Mouse (Mus musculus) thymus, adult 18-20 months (tissue): ENCODE measurements around the gene Stx2.

Experiments used
- DNase-seq, 2 experiments: peaks; one replicate each; pipeline ENCODE4 v3.0.0; 2022; ENCODE audit warnings: mixed read lengths in 2 of 2

Gene Stx2

DNA sequence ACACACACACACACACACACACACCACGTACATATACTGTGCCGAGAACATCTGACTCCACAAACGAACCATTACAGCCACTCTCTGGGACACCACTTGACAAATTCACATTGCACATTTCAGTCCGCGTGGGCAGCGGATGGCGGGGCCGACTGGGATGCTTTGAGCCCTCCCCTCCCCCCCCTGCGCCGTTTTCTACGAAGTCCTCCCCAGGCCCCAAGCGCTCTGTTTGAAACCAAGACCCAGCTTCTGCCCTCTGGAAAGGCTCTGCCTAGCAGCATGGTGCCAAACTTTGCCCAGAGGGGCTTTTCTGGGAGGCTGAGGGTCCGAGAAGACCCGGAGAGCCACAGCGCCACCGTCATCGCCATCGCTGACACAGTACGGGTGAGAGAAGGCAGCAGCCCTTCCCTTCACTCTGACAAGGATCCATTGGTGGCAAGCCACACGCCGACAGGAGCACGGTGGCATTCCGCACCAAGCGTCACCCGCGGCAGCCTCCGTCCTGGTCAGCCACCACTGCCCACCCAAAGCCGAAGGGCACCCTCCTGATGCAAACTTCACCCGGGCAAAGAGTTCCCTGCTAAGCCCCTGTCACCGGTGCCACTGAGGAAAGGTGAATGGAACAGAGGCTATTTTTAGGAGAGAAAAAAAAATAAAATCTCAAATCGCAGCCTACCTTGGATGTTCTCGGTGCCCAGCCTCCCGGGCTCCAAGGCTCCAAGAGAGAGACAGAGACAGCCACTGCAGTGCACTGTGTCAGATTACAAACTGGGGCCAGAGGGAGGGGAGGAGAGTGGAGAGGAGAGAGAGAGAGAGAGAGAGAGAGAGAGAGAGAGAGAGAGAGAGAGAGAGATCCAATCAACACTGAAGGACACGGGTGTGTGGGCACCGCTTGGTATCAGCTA, 55.8 kb downstream of the Stx2 start:
- DNase-seq: no peak

DNA sequence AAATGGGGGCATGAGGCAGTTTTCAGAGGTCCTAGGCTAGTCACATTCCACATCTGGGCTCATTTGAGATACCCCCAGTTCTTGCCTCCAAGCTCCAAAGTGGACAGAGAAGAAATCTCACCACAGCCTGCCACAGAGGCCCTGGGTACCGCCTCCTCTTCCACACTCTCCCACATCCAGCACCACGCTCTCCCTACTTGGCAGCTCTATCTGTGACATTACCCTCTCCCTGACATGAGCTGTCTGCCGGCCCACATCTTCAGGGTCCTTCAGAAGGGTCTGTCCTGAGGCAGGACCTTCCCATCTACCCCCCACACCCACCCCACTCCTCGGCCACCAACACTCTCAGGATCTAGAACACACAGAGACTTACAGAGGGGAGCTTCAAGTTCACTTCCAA, 56.9 kb downstream of the Stx2 start:
- no peak for DNase-seq

DNA sequence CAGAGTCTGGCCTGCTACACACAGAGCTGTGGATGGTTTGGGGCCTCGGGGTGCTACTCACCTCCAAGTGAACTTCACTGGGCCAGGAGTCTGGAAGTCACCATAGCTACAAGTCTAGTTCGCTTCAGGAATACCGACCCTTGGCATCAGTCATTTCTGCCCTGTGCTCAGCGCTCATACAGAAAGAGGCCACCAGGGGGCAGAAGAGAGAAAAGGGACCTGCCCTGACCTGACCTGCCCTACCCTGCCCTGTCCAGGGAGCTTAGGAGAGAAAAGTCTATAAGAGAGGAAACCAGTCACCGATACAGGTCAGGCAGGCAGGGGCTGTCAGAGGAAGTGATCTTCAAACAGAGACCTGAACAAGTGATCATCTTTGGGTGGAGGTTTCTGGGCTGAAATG, 61.3 kb downstream of the Stx2 start:
- no peak for DNase-seq

DNA sequence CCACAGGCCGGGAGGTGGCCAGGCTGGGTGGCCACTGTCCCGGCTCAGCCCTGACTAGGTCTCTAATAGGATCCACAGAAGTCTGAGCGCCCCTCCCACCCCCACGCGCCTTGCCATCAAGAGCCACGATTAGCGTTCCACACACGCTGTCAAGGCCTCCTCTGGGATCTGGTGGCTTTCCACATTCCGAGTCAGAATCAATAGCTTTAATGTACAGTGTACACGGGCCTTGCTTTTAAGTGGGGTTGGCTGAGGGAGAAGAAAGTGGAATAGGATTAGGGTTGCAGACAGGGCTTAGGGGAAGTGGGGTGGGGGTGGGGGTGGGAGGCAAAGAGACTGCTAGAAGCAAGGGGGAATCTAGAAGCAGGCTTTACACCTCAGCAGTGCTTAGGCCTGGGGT, 67.9 kb downstream of the Stx2 start:
- DNase-seq: no peak

DNA sequence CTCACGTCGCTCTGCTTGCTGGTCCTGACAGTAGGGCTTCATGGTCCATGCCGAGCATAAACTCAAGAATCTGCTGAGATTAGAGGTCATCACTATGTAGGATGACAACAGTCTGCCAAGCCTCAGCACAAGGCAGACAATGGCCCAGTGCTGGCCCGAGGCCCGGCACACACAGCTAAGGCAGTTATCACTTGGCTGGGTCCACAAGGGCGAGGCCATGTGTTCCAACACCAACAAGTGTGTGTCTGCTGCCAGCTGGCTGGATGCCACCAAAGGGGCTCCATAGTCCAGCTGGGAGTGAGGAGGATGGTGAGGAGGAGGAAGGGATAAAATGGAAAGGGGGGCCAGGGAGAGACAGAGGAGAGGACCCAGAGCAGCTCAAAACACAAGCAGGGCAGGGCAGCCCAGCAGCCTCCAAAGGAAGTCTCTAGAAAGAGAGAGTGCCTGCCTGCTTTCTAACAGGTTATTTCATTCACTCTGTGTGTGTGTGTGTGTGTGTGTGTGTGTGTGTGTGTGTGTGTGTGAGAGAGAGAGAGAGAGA, 72.9 kb downstream of the Stx2 start:
- DNase-seq: no peak
